Mouse (Mus musculus) CH12.LX (cell line): ENCODE measurements around the gene Tymp.

Experiments
- BHLHE40 ChIP-seq: IDR thresholded peaks from 2 replicates; pipeline ENCODE4 v1.6.1; 2011; ENCODE audit warnings: mild to moderate bottlenecking, low read depth, low read length, improper control_type of control experiment
- CTCF ChIP-seq, 2 experiments: IDR thresholded peaks in 1 of 2; conservative IDR thresholded peaks in 1 of 2; 2 replicates each; pipeline ENCODE4 v1.5.1; 2011 to 2012; ENCODE audit warnings: low read depth in 2 of 2, low read length in 2 of 2, improper control_type of control experiment in 1 of 2, inconsistent platforms in 1 of 2, mild to moderate bottlenecking in 1 of 2, moderate library complexity in 1 of 2
- ELF1 ChIP-seq: IDR thresholded peaks from 2 replicates; pipeline ENCODE4 v1.6.1; 2014; ENCODE audit warnings: low read depth, mild to moderate bottlenecking, inconsistent platforms, low read length, improper control_type of control experiment
- HCFC1 ChIP-seq: IDR thresholded peaks from 2 replicates; pipeline ENCODE4 v1.6.1; 2012; ENCODE audit warnings: low read depth, mild to moderate bottlenecking, inconsistent platforms, low read length, improper control_type of control experiment
- MEF2A ChIP-seq: IDR thresholded peaks from 2 replicates; pipeline ENCODE4 v1.6.1; 2014; ENCODE audit warnings: low read depth, mild to moderate bottlenecking, inconsistent platforms, low read length, improper control_type of control experiment, borderline replicate concordance
- MYC ChIP-seq: IDR thresholded peaks from 2 replicates; pipeline ENCODE4 v1.6.1; 2011; ENCODE audit warnings: low read depth, mild to moderate bottlenecking, improper control_type of control experiment, low read length
- POLR2A ChIP-seq: IDR thresholded peaks from 2 replicates; pipeline ENCODE4 v1.6.1; 2011; ENCODE audit warnings: low read depth, mild to moderate bottlenecking, improper control_type of control experiment, low read length
- TBP ChIP-seq: conservative IDR thresholded peaks from 2 replicates; pipeline ENCODE4 v1.6.1; 2011; ENCODE audit warnings: low read depth, low read length, improper control_type of control experiment
- ZNF384 ChIP-seq: IDR thresholded peaks from 2 replicates; pipeline ENCODE4 v1.6.1; 2012; ENCODE audit warnings: low read depth, low read length, improper control_type of control experiment, inconsistent platforms

- TF ChIP-seq CTCF (conservative IDR thresholded peaks at IDR 0.05 in 1 of 2, IDR thresholded peaks at IDR 0.05 in 1 of 2; ENCODE audit: low read depth in 2 of 2, low read length in 2 of 2) (no peak), MYC (no peak), MEF2A (no peak), ELF1 (no peak), POLR2A (no peak), HCFC1 (no peak), TBP (no peak), BHLHE40 (no peak), ZNF384 (no peak)
Measured at GRCm38 (mm10) chr15:89404831-89405623, 28.2 kb upstream of the Tymp start.
